Mouse (Mus musculus): ENCODE measurements at regions not wholly inside any gene's neighbourhood (a gene's known extent, or its start where the extent isn't known, plus 50 kb on each side); places are given as distances from the start of the nearest gene placed in this dataset.

DNA sequence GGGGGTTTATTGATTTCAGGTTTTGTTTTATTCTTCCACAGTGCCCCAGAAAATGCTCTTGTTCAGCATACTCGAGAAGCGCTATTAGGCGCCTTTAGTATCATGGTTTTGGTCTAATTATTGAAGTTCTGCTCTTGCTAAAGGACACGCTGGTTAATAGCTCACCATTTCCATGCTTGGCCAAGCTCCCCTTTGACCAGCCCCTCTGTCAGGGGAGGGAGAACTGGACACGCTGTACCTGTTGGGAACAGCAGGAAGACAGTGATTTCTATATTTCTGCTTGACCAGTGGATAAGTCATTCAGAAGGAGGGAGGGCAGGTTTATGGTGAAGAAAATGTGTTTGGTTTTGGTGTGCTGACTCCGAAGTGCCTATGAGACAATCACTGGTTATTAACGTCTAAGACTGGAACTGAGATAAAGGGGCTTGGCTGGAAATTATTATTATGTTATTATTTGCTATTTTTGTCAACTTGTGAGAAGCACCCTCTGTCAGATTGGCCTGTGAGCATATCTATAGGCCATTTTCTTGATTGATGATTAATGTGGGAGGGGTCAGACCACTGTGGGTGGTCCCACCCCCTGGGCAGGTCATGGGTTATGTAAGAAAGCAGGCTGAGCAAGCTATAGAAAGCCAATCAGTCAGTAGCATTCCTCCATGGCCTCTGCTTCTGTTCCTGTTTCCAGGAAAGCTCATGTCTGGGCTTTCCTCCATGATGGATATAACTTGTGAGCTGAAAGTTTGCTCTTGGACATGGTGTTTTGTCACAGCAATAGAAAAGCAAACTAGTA is 51.2 kb upstream of the Tanc2 start:
- H3K27me3 ChIP-seq (ENCODE audit: poor library complexity, severe bottlenecking): no peaks in the 10 kb centered on the region
- peaks cover 7% of the 10 kb centered on the region for H3K4me1 ChIP-seq
- H3K36me3 ChIP-seq (replicated peaks): no peaks in the 10 kb centered on the region
- no peak overlapping the region for H3K4me3 ChIP-seq
- WGBS: 90% methylated on average over 7 of the region's 7 CpGs
- H3K9me3 ChIP-seq: no peaks in the 10 kb centered on the region
- H3K27ac ChIP-seq: no peak overlapping the region
- no peak for DNase-seq (ENCODE audit: extremely low spot score, low spot score)

DNA sequence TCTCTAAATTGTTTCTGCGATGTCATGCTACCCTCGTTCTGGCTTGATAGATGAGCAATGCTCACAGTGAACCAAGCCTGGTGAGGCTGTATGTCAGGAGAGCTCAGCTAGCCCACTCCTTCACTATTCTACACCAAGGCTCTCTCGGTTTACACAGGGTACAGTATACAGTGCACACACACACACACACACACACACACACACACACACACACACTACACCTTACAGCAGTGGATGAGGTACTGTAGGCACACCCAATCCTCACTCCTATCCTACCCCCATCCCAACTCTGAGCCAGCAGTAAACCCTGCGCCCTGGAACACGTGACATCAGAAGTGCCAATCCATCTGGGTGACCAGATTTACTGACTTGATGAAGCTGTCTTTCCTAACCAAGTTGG is 57.2 kb upstream of the Tanc2 start:
- H3K9me3 ChIP-seq: no peaks in the 10 kb centered on the region
- H3K4me3 ChIP-seq: no peak overlapping the region
- H3K36me3 ChIP-seq (replicated peaks): no peaks in the 10 kb centered on the region
- no peaks in the 10 kb centered on the region for H3K27me3 ChIP-seq (ENCODE audit: poor library complexity, severe bottlenecking)
- 86% methylated on average over 5 of the region's 5 CpGs for WGBS
- no peak overlapping the region for H3K27ac ChIP-seq
- DNase-seq (ENCODE audit: extremely low spot score, low spot score): no peak
- peaks cover 16% of the 10 kb centered on the region for H3K4me1 ChIP-seq

DNA sequence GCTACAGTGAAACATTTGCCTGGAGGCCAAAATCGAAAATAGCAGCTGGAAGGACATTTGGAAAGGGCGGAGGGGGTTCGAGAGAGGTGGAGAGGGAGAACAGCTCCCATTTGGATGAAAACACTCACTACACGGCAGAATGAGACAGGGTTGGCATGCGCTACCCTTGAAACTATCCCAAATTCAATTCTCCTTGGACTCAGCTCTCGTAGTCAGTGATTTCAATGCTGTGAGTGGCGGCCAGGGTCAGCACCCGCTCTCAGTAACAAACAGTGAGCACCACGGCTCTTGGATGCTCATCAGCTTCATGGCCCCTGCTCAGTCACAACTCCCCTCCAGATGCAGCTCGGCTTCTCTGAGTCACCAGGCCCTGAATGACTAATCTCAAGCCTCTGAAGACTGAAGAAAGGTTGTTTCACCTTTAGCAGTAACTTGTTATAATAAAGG is 59.1 kb upstream of the Tanc2 start:
- 85% methylated on average over 10 of the region's 10 CpGs for WGBS
- DNase-seq (ENCODE audit: extremely low spot score, low spot score): no peak

DNA sequence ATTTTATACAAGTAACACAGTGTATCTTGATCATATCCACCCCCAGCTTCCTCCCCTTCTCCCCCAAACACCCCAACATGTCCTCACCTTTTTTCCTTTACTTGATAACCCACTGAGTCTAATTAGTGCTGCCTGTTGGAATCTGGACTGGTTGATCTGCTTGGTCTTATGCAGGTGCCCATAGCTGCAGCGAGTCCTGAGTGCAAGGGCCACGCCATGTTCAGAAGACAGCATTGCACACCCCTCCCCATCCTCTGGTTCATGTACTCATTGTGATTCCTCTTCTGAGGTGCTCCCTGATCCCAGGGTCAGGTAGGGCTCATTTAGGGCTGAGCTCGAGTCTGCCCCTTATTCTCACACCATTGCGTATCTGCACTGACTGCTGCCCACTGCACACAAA is 63.7 kb upstream of the Tanc2 start:
- no peak for DNase-seq (ENCODE audit: extremely low spot score, low spot score)
- 92% methylated on average over 4 of the region's 4 CpGs for WGBS
- Histone ChIP-seq H3K4me1 (peaks cover 41% of the 10 kb centered on the region), H3K9me3 (no peaks in the 10 kb centered on the region), H3K27ac (peak overlapping the region; percentile 58; the same call in 1 of the 2 replicates), H3K4me3 (no peak overlapping the region), H3K36me3 (replicated peaks) (no peaks in the 10 kb centered on the region), H3K27me3 (ENCODE audit: poor library complexity, severe bottlenecking) (no peaks in the 10 kb centered on the region)

More for the DNA sequence above, 59.1 kb upstream of the Tanc2 start:
- H3K4me1 ChIP-seq: peaks cover 23% of the 10 kb centered on the region
- H3K36me3 ChIP-seq (replicated peaks): no peaks in the 10 kb centered on the region
- H3K4me3 ChIP-seq: no peak overlapping the region
- H3K27ac ChIP-seq: no peak overlapping the region
- H3K9me3 ChIP-seq: no peaks in the 10 kb centered on the region
- no peaks in the 10 kb centered on the region for H3K27me3 ChIP-seq (ENCODE audit: poor library complexity, severe bottlenecking)

DNA sequence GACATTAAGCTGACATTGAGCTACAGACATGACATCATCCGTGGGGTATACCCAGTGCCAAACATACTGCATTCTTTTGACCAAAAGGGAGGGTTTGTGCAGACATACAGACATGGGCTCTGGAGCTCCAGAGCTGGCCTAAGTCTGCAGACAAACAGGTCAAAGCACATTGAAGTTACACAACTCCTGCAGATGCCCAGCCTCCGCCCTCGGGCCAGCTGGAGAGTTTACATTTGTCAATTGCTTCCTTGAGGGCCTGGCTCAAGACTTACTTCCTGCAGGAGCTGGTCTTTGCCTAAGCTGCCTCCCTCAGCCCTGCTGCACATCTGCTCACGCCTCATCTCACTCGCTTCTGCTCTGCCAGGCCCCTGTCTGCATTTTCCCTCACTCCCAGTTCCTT is 64.2 kb upstream of the Tanc2 start:
- WGBS: 60% methylated on average over 5 of the region's 5 CpGs
- Histone ChIP-seq H3K9me3 (no peaks in the 10 kb centered on the region), H3K27me3 (ENCODE audit: poor library complexity, severe bottlenecking) (no peaks in the 10 kb centered on the region), H3K4me3 (no peak overlapping the region), H3K36me3 (replicated peaks) (no peaks in the 10 kb centered on the region), H3K4me1 (peaks cover 39% of the 10 kb centered on the region), H3K27ac (peak overlapping the region; percentile 58)
- no peak for DNase-seq (ENCODE audit: extremely low spot score, low spot score)

DNA sequence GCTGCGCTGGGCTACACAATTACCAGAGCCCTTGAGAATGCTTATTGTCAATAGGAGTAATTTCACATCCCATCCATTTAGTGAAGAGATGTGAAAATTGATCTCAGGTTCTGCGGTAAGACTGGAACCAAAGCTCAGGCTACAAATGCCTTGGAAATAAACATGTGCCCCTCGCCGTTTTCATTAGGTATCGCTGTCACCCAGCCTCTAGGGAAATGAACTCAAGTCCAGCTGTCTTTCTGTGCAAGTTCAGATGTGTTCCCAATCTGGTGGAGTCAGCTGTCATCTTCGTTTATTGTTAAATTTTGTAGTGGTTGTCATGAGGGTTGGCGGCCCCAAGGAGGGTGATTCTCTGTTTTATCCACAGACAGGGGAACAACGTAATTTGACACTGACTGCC is 65.4 kb upstream of the Tanc2 start:
- no peaks in the 10 kb centered on the region for H3K27me3 ChIP-seq (ENCODE audit: poor library complexity, severe bottlenecking)
- WGBS: 68% methylated on average over 8 of the region's 8 CpGs
- no peaks in the 10 kb centered on the region for H3K9me3 ChIP-seq
- no peak overlapping the region for H3K4me3 ChIP-seq
- H3K4me1 ChIP-seq: peaks cover 34% of the 10 kb centered on the region
- no peaks in the 10 kb centered on the region for H3K36me3 ChIP-seq (replicated peaks)
- DNase-seq (ENCODE audit: extremely low spot score, low spot score): no peak
- 0 out of 2 replicates have a peak overlapping the region, but pooled peaks have one; percentile 27 for H3K27ac ChIP-seq

DNA sequence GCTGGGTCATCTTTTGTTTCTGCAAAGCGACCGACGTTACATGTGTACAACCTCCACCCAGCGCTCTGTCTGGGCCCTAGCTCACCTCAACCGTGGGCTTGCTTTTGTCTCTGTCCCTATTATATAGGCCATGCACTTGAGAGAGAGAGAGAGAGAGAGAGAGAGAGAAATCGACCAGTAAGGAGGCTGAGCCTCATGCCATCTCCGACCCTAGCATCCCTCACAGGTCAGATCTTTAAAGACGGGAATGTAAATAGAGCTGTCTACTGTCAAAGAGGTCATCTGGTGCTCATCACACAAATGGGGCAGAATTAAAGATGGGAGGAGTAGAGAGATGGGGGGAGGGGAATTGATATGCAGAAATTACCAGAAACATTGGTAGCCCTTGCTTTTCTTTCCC is 66.0 kb upstream of the Tanc2 start:
- WGBS: 52% methylated on average over 8 of the region's 8 CpGs

DNA sequence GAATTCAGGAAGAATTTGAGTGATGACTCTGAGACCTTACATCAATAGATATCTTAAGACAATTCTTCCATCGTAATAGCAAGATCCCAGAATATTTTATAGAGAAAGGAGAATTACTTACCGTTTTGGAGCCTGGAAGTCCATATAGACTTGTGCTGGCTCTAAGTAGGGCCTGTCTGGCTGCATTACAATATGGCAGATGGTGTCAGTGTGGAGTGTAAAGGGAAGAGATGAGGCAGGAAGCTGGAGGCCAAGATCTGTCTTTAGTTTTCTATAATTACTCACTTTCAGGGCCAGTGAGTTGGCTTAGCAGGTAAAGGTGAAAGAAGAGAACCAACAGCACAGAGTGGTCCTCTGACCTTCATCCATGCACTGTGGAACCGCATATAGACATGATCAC is 63.9 kb upstream of the March10 start:
- no peak for DNase-seq (ENCODE audit: extremely low spot score, low spot score)
- Histone ChIP-seq H3K27ac (no peak overlapping the region), H3K4me3 (no peak overlapping the region), H3K36me3 (replicated peaks) (no peaks in the 10 kb centered on the region), H3K4me1 (peaks cover 23% of the 10 kb centered on the region), H3K27me3 (ENCODE audit: poor library complexity, severe bottlenecking) (no peaks in the 10 kb centered on the region), H3K9me3 (no peaks in the 10 kb centered on the region)
- WGBS: 95% methylated on average over 3 of the region's 3 CpGs

More for the DNA sequence above, 66.0 kb upstream of the Tanc2 start:
- Histone ChIP-seq H3K4me3 (no peak overlapping the region), H3K4me1 (peaks cover 34% of the 10 kb centered on the region), H3K9me3 (no peaks in the 10 kb centered on the region), H3K27ac (peak overlapping the region; percentile 27; the same call in 1 of the 2 replicates), H3K27me3 (ENCODE audit: poor library complexity, severe bottlenecking) (no peaks in the 10 kb centered on the region), H3K36me3 (replicated peaks) (no peaks in the 10 kb centered on the region)
- DNase-seq (ENCODE audit: extremely low spot score, low spot score): no peak

DNA sequence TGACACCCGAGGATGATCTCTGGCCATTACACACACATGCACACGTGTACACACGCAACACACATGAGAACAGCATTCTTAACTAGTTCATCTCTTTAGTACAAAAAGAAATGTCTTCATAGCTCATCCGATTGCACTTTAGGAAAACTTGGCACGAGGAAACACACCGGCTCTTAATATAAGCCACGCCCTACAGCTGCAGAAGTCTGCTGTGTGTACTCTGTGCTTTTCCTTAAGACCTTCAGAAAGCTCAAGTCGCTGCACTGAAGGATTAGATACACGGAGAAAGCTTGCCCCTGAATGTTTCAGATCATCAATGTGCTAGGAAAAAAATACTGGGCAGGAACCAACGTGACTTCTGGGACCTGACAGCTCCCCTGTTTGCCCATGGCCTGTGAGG is 56.7 kb upstream of the March10 start:
- no peak for DNase-seq (ENCODE audit: extremely low spot score, low spot score)
- H3K27me3 ChIP-seq (ENCODE audit: poor library complexity, severe bottlenecking): no peaks in the 10 kb centered on the region
- no peaks in the 10 kb centered on the region for H3K36me3 ChIP-seq (replicated peaks)
- no peaks in the 10 kb centered on the region for H3K9me3 ChIP-seq
- H3K27ac ChIP-seq: no peak overlapping the region
- no peak overlapping the region for H3K4me3 ChIP-seq
- 89% methylated on average over 10 of the region's 10 CpGs for WGBS
- H3K4me1 ChIP-seq: peaks cover 30% of the 10 kb centered on the region

DNA sequence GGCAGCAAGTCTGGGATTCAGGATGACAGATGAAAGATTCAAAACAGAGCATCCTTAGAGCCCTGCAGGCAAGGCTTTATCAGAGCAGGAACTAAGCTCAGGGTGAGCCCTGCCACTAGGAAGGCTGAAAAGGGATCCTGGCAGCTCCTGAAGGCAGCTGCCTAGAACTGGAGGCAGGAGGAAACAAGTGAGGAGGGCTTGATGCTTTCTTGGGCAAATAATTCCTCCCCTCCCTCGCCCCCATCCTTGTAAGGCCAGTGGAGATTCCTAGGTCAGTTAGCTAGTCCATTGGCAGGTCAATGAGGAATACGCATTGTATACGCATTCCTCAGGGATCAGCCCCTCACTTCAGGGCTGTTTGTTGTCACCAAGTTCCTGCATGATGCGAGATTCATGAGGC is 54.1 kb upstream of the March10 start:
- Histone ChIP-seq H3K4me3 (no peak overlapping the region), H3K27me3 (ENCODE audit: poor library complexity, severe bottlenecking) (no peaks in the 10 kb centered on the region), H3K27ac (0 out of 2 replicates have a peak overlapping the region, but pooled peaks have one; percentile 60), H3K4me1 (peaks cover 57% of the 10 kb centered on the region), H3K9me3 (no peaks in the 10 kb centered on the region), H3K36me3 (replicated peaks) (no peaks in the 10 kb centered on the region)
- no peak for DNase-seq (ENCODE audit: extremely low spot score, low spot score)
- WGBS: 75% methylated on average over 4 of the region's 4 CpGs

DNA sequence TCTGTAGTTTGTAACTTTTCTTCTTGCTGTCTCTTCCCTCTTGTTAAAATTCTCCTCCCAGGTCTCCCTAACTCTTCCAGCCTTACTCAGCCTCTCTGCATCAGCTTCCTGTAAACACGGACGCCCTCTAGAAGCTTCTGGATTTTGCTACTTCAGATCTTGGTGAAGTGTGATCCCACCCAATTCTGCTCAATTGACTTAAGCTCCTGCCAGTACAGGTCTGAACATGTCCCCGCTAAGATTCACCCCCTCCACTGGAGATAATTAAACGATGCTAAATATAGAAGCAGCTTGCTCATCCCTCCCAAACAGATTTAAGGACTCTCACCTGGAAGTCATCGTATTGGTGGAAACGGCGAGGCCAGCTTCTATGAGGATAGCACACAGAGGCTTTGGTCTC is 53.5 kb upstream of the March10 start:
- DNase-seq (ENCODE audit: extremely low spot score, low spot score): no peak
- Histone ChIP-seq H3K27ac (peak overlapping the region; percentile 60; the same call in 1 of the 2 replicates), H3K36me3 (replicated peaks) (no peaks in the 10 kb centered on the region), H3K27me3 (ENCODE audit: poor library complexity, severe bottlenecking) (no peaks in the 10 kb centered on the region), H3K9me3 (no peaks in the 10 kb centered on the region), H3K4me3 (no peak overlapping the region), H3K4me1 (peaks cover 62% of the 10 kb centered on the region)
- 77% methylated on average over 7 of the region's 7 CpGs for WGBS

DNA sequence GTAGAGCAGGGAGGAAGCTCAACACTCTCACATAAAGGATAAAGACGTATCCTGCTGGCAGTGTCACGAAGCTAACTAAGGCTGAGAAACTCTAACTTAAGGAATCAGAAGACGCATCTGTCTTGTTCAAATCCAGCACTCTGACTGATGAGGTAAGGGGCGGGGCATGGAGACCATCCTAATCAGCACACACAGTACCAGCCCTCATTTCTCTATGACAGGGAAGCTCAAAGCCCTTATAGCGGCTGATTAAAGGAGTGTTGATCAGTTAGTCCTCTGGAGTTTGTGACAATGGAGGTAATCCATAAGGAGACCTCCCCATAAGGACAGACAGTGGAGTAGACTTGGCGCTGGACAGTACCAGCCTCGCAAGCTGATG is 52.1 kb upstream of the March10 start:
- Histone ChIP-seq H3K27ac (peak overlapping the region; percentile 83), H3K9me3 (no peaks in the 10 kb centered on the region), H3K4me1 (peaks cover 65% of the 10 kb centered on the region), H3K4me3 (peak overlapping the region; percentile 37; the same call in 1 of the 2 replicates), H3K27me3 (ENCODE audit: poor library complexity, severe bottlenecking) (no peaks in the 10 kb centered on the region), H3K36me3 (replicated peaks) (no peaks in the 10 kb centered on the region)
- 69% methylated on average over 7 of the region's 7 CpGs for WGBS
- no peak for DNase-seq (ENCODE audit: extremely low spot score, low spot score)

DNA sequence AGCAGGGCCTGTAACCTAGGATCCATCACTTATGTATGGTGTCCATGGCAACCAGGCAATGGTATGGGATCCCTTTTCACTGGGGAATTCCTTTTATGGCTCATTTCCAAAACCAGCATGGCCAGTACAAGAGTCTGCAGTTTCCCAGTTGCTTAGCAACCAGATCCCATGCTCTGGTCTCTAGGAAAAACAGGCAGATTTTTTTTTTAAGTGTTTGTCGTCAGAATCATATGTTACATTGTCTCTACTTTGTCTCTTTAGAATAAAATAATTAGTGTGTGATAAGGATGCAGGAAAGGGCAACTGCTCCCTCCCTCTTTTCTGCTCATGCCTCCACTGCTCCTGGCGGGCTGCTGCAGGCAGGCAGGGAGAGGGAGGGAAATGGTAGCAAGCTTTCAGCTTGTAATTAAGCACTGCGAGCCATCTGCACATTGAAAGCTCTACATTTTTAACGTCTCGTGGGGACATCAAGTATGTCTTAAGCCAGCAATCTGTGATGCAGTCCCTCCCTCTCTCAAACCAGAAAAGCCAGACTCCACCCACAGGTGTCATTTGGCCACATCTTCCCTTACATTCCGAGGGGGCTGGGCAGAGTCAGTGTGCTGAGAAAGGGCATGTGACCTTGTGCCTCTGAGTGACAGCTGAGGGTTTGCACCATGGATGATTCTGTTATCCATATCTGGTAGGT is 51.6 kb upstream of the March10 start:
- Histone ChIP-seq H3K4me3 (peak overlapping the region; percentile 37), H3K9me3 (no peaks in the 10 kb centered on the region), H3K27ac (peak overlapping the region; percentile 83), H3K36me3 (replicated peaks) (no peaks in the 10 kb centered on the region), H3K4me1 (peaks cover 65% of the 10 kb centered on the region), H3K27me3 (ENCODE audit: poor library complexity, severe bottlenecking) (no peaks in the 10 kb centered on the region)
- peak; percentile 58 for DNase-seq (ENCODE audit: extremely low spot score, low spot score)
- WGBS: 5% methylated on average over 6 of the region's 6 CpGs

All from forebrain, embryonic 10.5 days (tissue).